Mouse (Mus musculus): ENCODE data around the gene Sv2c. TPM values are rescaled to one million over a fixed set of nuclear protein-coding genes. Genes with fewer than 3 reads are reported as not detected.

The Sv2c gene
- total and polyA plus RNA-seq, 2 experiments from 2014 or later = 7.9 to 24.3 TPM

DNA sequence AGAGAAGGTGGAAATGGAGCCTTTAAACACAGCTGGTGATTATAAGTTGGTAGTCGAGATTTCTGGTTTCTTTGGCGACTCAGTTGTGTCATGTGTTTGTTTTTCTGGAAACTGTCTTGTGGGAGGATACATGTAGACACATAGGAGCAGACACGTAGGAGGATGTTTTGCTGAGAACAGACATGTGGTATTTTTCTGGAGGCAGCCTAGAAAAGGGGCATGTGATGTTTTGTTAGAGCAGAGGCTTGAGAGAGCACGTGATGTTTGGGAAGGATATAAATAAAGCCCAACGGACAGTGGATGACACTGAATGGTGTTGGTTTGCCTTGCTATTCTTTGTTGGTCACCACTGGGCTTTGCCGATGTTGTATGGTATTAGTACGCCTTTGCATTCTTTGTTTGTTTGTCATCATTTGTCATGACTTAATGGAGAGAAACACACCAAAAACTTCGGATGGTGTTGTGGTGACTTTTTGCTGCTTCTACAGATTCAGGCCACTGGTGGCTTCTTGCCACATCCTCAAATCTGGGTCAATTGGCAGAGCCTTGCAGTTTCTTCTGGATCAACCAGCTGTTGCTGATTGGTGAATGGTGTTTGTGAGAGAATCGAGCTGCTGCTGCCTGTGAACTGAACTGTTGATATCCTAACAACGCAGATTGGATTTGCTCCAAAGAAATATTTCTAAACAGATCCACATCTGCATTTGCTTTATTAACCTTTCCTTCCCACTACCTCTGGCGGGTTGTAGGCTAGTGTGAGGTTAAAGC is 91.9 kb downstream of the Sv2c start:
- Histone ChIP-seq H3K36me3 (ENCODE audit: insufficient read depth, low read length) (no peaks in the 10 kb centered on the region), H3K4me2 (ENCODE audit: low read depth, low read length, poor library complexity, severe bottlenecking) (no peak overlapping the region), H3K4me1 (ENCODE audit: insufficient read depth, low read length) (no peaks in the 10 kb centered on the region), H3K27ac (ENCODE audit: low read depth, low read length) (no peak overlapping the region), H3K9me3 (ENCODE audit: low read length) (no peaks in the 10 kb centered on the region), H3K9ac (replicated peaks; ENCODE audit: low read length, poor library complexity, severe bottlenecking) (no peak overlapping the region), H3K4me3 (ENCODE audit: low read depth, low read length) (no peak overlapping the region), H3K27me3 (ENCODE audit: insufficient read depth, low read length) (no peaks in the 10 kb centered on the region)
- TF ChIP-seq CTCF (IDR thresholded peaks at IDR 0.05) = no peak
- no peak for ATAC-seq (ENCODE audit: low FRiP score)
- DNase-seq (ENCODE audit: low spot score) = no peak
- 86% methylated on average over 11 of the region's 11 CpGs for WGBS

GRCm38 (mm10) chr13:96039536-96039935 is 92.8 kb downstream of the Sv2c start:
- ATAC-seq (ENCODE audit: low FRiP score) = no peak
- Histone ChIP-seq H3K36me3 (ENCODE audit: insufficient read depth, low read length) (no peaks in the 10 kb centered on the region), H3K27me3 (ENCODE audit: insufficient read depth, low read length) (no peaks in the 10 kb centered on the region), H3K4me3 (ENCODE audit: low read depth, low read length) (no peak overlapping the region), H3K4me1 (ENCODE audit: insufficient read depth, low read length) (no peaks in the 10 kb centered on the region), H3K9ac (replicated peaks; ENCODE audit: low read length, poor library complexity, severe bottlenecking) (no peak overlapping the region), H3K27ac (ENCODE audit: low read depth, low read length) (no peak overlapping the region), H3K9me3 (ENCODE audit: low read length) (no peaks in the 10 kb centered on the region), H3K4me2 (ENCODE audit: low read depth, low read length, poor library complexity, severe bottlenecking) (no peak overlapping the region)
- no peak for DNase-seq (ENCODE audit: low spot score)
- no peak for TF ChIP-seq CTCF (IDR thresholded peaks at IDR 0.05)
- 87% methylated on average over 1 of the region's 1 CpGs for WGBS

- TF ChIP-seq CTCF (IDR thresholded peaks at IDR 0.05) = peak; percentile 83
- H3K9ac ChIP-seq (replicated peaks; ENCODE audit: low read length, poor library complexity, severe bottlenecking) = no peak overlapping the region
- no peak overlapping the region for H3K27ac ChIP-seq (ENCODE audit: low read depth, low read length)
- 65% methylated on average over 19 of the region's 19 CpGs for WGBS
- H3K4me3 ChIP-seq (ENCODE audit: low read depth, low read length) = no peak overlapping the region
- no peaks in the 10 kb centered on the region for H3K9me3 ChIP-seq (ENCODE audit: low read length)
- no peaks in the 10 kb centered on the region for H3K4me1 ChIP-seq (ENCODE audit: insufficient read depth, low read length)
- DNase-seq (ENCODE audit: low spot score) (peak; percentile 71), ATAC-seq (ENCODE audit: low FRiP score) (no peak)
- no peak overlapping the region for H3K4me2 ChIP-seq (ENCODE audit: low read depth, low read length, poor library complexity, severe bottlenecking)
- H3K36me3 ChIP-seq (ENCODE audit: insufficient read depth, low read length) = no peaks in the 10 kb centered on the region
- no peaks in the 10 kb centered on the region for H3K27me3 ChIP-seq (ENCODE audit: insufficient read depth, low read length)
Measured at GRCm38 (mm10) chr13:96030368-96031223, 101.8 kb downstream of the Sv2c start.

DNA sequence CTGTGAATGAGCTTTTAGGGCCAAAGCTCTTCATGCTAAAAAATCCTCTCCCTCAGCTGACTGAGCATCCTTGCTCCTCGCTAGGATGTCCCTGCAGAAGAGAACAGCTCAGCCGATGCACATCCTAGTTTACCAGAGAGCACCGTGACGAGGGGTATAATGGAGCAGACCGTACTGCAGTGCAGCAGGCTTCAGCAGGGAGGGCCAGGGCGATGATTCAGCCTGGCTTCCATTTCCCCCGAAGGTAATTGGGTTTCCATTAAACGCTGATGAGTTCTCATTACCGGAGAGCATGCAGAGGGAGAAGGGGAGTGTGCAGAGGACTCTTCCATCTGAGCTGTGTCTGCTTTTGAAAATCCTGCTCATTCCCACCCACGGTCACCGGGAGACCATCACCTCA is 108.5 kb downstream of the Sv2c start:
- no peak for TF ChIP-seq CTCF (IDR thresholded peaks at IDR 0.05)
- DNase-seq (ENCODE audit: low spot score) = peak; percentile 57
- ATAC-seq (ENCODE audit: low FRiP score) = no peak
- no peaks in the 10 kb centered on the region for H3K36me3 ChIP-seq (ENCODE audit: insufficient read depth, low read length)
- H3K9ac ChIP-seq (replicated peaks; ENCODE audit: low read length, poor library complexity, severe bottlenecking) = no peak overlapping the region
- 74% methylated on average over 11 of the region's 11 CpGs for WGBS
- H3K4me2 ChIP-seq (ENCODE audit: low read depth, low read length, poor library complexity, severe bottlenecking) = no peak overlapping the region
- no peaks in the 10 kb centered on the region for H3K9me3 ChIP-seq (ENCODE audit: low read length)
- H3K27me3 ChIP-seq (ENCODE audit: insufficient read depth, low read length) = no peaks in the 10 kb centered on the region
- no peak overlapping the region for H3K4me3 ChIP-seq (ENCODE audit: low read depth, low read length)
- no peaks in the 10 kb centered on the region for H3K4me1 ChIP-seq (ENCODE audit: insufficient read depth, low read length)
- no peak overlapping the region for H3K27ac ChIP-seq (ENCODE audit: low read depth, low read length)

DNA sequence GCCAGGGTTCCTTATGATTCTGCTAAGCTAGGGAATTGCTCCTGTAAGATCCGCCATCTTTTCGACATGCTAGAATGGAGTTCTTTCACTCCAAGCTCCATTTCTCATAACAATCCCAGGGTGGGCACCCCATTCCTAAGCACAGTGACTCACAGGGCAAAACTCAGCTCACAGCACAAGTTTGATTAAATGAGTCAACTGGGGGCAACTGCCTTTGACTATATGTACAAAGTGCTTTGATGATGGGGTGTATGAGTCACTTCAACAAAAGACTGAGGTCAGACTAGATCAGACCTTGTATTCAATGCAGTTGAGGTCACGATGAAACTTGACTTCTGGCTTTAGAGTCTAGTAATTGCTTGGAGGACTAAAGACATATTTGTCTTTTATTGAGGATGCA is 116.9 kb downstream of the Sv2c start:
- Histone ChIP-seq H3K27me3 (ENCODE audit: insufficient read depth, low read length) (no peaks in the 10 kb centered on the region), H3K4me2 (ENCODE audit: low read depth, low read length, poor library complexity, severe bottlenecking) (no peak overlapping the region), H3K36me3 (ENCODE audit: insufficient read depth, low read length) (no peaks in the 10 kb centered on the region), H3K27ac (ENCODE audit: low read depth, low read length) (no peak overlapping the region), H3K4me1 (ENCODE audit: insufficient read depth, low read length) (no peaks in the 10 kb centered on the region), H3K9me3 (ENCODE audit: low read length) (no peaks in the 10 kb centered on the region), H3K9ac (replicated peaks; ENCODE audit: low read length, poor library complexity, severe bottlenecking) (no peak overlapping the region), H3K4me3 (ENCODE audit: low read depth, low read length) (no peak overlapping the region)
- 91% methylated on average over 3 of the region's 3 CpGs for WGBS
- no peak for TF ChIP-seq CTCF (IDR thresholded peaks at IDR 0.05)
- DNase-seq (ENCODE audit: low spot score) = no peak
- no peak for ATAC-seq (ENCODE audit: low FRiP score)
